Mouse (Mus musculus) frontal cortex, postnatal 10 days (tissue): ENCODE data around the gene Adig.

Experiments used
- DNase-seq, 2 experiments: peaks; one replicate each; pipeline ENCODE4 v3.0.0; 2022; ENCODE audit warnings: low spot score in 2 of 2, mixed read lengths in 1 of 2

Adig gene

DNA sequence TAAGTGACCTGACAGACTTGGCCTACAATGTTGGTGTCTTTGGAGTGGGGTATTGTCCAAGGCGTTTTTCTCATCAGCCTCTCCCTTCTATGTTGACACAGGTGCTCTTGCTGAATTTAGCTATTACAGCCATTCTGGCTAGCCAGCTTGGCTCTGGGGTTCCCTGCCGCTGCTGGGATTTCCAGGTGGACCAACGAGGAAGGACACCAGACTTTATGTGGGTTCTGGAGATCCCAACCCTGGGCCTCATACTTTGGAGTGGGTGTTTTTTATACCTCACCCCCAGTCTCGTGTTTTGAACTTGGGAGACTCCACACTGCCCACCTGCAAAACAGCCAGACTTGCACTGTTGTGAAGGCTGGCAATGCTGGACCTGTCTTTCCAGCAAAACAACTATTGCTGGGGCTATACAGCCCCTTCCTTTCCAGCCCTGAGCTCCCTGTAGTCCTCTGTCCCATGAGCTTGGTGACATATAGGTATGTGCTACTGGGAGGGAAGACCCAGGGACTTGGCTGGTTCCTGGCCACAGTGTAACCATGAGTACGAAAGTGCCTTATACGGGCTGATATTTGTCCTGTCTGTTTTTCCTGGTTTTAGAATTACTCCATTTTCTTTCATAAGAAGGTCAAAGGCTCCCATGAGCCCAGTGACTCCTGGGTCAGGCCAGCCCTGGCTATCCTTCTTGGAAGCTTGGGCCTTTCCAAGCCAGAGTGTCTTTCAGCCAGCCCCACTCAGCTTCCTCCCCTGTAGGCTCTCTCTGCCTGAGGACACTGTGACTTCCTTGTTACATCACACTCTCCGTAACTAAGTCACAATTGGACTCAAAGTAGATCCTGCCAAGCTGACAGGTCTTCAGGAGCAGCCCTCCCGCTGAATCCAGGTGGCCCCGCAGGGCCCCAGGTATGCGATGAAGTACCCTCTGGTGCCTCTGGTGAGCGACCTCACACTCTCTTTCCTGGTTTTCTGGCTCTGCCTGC, at the start of gene Adig:
Adig (plus strand) TSS at position 777 of the 977 bp plus-strand sequence.
- DNase-seq, result no peak

- DNase-seq, result no peak
These were observed 46.0 kb upstream of the Adig start for GRCm38 (mm10) chr2:158456451-158456850.

DNA sequence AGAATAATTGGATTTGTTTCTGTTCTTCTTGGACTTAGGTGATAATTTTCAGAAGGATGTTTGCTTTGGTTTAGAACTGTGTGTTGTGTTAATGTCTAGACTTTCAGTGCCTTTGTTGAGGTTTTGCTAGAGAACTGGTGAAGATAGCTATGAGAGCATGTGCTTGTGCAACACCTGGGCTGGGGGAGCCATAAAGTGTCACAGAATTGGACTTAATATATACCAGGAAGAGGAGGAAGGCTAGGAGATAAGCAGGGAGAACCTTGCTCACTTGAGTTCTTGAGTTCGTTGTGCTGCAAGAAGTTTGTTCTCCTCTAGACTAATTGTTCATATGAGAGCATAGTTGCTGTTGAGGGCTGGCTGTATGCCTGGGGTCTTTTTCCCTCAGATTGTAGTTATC, 44.8 kb upstream of the Adig start:
- DNase-seq, result no peak

GRCm38 (mm10) chr2:158462450-158462849, 40.0 kb upstream of the Adig start:
- no peak for DNase-seq

DNA sequence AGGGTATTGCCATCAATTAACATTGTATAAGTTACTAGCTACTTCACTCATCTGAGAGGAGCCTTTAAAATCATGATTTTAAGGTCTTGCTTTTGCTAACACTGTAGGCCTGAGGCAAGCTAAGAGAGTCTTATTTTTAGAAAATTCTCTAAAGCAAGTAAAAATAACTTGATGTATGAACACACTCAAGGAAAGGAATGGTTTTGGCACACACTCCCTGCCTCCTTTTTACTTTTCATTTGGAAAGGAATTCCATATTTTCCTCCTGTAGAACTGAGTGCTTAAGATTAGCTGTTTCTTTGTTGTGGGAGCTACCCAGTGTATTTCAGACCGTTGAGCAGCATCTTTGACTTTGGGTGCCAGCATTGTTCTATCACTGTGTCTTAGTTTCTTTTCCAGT, 28.3 kb upstream of the Adig start:
- no peak for DNase-seq

- no peak for DNase-seq
These were observed 24.8 kb upstream of the Adig start for GRCm38 (mm10) chr2:158477640-158478039.

- DNase-seq, result no peak
These were observed 4.0 kb upstream of the Adig start for GRCm38 (mm10) chr2:158498457-158498856.

GRCm38 (mm10) chr2:158503226-158503625, 814 bp downstream of the Adig start:
- DNase-seq, result no peak

DNA sequence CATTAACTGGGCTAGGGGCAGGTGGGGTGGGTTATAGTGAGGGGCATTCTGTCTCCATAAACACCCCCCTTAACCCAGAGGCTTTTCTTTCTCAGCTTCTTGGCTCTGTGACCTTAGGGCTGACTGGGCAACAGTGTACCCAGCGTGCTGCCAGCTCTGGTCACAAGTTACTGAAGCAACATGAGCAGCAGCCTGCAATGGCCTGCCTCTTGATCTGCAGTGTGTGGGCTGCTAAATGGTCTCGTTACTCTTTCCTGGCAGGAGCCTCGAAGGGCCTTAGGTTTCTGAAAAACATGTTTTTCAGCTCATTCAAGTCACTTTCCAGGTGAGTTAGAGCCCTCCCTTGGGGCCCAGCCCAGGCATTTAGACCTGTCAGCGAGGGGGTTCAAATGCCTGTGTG, 1.3 kb downstream of the Adig start:
- no peak for DNase-seq

GRCm38 (mm10) chr2:158506475-158506874, 4.1 kb downstream of the Adig start:
- DNase-seq, result no peak

DNA sequence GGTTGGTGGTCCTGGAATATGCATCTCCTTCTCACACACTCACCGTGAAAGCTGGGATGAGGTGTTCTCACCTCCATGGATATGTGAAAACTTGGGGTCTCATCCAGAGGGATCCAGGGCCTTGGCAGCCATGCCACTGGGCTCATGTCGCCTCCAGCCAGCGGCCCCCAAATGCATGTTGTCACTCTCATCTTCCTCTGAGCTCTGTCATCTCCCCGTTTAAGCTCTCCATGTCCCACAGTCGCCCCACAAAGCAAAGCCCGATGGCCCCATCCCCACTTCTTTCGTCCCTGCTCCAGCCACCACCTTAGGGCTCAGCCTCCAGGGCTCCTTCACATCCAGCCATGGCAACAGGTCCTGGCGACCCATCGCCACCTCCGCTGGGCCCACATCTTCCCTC, 4.6 kb downstream of the Adig start:
- no peak for DNase-seq

DNA sequence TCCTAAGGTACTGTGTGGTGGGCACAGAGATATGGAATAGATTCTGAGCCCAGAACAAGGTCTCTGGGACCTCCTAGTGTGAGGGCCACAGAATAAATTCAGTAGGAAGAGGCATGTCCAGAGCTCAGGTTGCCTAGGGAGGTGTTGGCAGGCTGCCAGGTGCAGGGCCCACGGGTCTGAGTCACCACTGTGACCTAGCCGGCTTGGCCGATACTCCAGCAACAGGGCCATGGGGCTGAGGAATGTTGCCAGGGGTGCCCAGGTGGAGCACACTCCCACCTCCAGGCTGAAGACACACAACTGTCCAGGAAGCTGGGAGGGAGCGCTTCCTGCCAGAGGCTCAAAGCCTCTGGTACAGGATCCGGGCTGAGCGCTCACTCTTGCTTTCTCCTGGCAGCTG, 8.3 kb downstream of the Adig start:
- DNase-seq, result no peak

DNA sequence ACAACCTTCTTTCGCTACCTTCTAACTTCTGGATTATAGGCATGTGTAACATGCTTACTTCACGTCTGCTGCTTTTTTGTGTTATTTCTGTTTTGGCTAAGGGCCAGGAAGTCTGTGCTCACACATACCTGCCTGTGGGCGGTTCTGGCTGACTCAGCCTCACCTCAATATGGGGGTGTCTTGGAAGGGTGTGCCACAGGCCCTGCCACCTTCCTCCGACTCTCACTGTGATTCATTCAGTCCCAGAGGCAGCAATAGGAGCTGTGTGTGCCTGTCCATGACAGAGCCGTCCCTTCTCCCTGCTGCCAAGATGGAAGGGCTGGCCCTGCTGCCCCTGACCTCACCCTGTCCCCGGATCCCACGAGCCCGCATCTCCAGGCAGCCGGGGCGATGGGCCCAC, 10.1 kb downstream of the Adig start, which contains the start of gene Arhgap40:
Arhgap40 (plus strand) TSS at position 269 of the 400 bp plus-strand sequence.
- DNase-seq, result no peak

DNA sequence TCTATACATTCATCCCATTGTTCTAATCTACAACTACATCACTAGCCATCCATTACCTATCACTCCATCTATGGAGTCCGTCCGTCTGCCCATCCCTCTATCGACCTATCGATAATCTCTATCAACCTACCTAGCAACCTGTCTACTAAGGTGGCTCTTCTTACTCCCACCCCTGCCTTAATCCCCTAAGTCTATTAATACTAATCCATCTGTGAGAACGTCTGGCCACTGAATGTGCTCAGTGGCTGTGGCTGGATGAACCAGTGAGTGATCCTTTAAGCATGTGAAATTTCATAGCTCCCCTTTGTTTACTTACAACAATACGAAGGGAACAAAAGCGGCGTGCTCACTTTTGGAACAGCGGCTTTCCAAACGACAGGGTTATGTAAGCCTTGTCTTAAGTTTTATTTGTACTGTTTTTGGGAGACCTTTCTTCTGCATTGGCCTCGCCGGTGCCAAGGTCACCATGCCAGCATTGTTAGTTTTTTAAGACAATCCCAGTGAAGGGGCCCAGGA, 11.5 kb downstream of the Adig start:
- no peak for DNase-seq

DNA sequence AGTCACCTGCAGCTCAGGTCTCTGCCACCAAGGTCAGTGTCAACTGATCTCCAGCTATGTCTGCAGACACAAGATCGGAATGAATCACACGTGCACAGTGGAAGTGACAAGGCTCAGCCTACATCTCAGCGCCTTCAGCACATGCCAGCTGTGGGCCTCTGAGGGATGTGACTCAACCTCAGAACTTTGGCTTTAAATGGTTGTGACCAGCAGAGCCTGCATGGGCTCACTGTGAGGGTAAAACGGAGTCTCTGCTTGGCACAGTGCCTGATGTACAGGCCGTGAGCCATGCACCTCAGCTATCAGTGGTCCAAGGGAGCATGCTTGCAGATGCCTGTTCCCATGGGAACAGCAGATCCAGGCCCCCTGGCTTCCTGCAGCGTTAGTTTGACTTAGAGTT, 16.2 kb downstream of the Adig start:
- no peak for DNase-seq

DNA sequence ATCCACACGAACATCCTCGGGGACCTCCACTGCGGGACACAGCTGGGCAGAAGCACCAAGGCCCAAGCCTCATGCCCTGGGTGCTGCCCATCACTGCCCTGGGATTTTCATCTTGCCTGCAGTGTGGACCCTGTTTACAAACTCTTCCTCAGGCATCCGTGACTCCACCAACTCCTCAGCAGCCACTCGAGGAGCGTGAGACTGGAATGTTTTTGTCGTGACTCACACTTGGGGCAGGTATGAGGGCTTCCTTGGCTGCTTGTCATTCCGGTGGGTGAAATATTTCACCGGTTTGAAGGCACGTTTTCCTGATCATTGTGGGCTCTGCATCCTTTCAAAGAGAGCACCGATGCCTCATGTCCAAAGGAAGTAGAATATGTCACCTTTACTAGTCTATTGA, 16.7 kb downstream of the Adig start:
- DNase-seq, result no peak

DNA sequence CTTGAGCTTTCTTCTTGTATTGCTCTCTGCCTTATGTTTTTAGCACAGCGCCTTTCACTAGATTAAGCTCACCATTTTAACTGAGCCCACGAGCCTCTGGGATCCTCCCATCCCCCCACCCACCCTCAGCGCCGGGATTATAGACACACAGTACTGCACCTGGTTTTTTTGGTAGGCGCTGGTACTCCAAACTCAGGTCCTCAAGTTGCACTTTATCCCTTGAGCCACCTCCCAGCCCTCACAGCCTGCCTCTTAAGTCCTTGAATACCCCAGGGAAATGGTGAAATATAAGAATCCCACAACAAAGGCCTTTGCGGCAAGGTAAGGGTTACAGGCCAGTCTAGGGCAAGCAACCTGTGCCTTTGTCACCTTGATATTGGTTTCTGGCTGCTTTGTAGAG, 17.4 kb downstream of the Adig start:
- no peak for DNase-seq

GRCm38 (mm10) chr2:158523060-158523459, 20.6 kb downstream of the Adig start:
- DNase-seq, result no peak

DNA sequence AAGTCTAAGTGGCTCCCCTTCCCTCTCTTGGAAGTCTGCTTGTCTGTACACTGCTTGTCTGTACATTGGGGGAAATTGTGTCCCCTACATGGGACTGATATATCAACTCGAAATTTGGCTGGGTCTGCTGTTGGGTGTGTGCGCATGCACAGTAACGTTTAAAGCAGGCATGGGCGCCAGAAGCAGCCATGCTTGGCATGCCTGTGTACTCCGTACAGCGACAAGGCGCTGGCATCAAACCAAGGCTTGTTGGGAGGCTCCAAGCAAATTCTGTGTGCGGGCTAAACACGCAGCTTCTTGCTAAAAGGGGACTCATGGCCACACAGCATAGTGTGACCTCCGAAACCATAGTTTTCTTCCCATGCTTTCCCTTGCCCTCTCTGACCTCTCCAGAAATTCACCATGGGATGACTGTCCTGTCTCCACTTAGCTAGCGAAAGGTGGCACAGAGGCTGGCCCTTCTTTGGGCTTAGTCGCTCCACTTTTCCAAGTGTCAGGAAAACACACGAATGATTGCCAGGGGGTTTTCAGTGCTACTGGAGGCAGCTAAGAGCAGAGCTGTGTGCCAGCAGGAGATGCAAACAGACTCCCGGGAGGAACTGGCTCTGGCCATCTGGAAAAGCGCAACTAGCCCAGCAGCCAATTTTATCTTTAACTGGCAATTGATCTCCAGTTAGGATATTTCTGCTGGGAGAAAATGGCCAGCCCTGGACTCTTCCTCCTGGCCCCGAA, 21.9 kb downstream of the Adig start:
- DNase-seq, result no peak

DNA sequence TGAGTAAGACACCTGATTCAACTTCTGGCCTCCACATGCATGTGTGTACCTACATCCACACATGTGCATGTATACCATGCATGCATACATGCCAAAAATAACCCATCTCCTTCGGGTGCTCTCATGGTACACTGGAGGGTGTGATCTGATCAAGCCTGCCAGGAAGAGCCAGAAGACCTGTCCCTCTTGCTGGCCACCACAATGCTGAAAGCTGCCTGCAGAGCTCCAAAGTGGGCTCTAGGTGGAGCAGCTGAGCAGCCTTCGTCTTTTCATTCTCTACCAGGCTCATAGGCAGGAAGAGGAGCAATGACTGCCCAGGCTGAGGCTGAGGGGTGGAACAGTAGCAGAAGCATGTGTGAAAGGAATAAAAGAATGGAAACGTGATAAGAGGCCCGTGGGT, 31.7 kb downstream of the Adig start:
- DNase-seq, result peak in 1 of 2 experiments; percentile 58

GRCm38 (mm10) chr2:158534559-158534958, 32.1 kb downstream of the Adig start:
- DNase-seq, result no peak
